Mouse (Mus musculus): Measurements from ENCODE around the gene Srsf2.

Srsf2 gene

DNA sequence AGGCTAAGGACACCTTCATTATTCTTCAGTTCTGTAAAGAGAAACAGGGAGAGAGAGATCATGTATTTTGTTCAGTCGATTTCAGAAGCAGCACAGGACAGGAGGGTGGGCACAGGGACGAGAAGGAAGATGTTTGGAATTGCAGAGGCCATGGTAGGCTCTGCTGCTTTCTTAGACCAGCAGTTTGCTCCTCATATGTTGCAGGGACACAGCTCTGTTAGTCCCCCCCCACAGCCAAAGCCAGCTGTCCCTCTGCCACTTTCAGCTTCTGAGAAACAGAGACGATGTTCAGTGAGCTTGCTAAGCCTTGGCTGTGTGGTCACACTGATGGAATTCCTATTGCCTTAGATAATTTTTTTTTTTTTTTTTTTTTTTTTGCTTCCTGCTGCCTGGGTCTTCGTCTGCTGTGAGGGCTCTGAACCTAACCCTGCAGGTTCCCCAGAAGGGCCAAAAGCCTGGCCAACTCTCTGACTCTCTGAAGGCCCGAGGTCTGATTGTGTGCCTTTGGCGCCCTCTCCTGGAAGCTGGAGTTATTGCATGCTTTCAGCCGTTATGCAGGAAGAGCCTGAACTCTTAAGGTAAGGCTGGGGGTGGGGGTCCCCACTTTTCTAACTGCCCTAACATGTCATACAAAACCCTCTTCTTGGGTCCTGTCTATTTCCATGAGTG lies 44.8 kb downstream of the Srsf2 start:
- DNase-seq (ENCODE audit: low spot score): no peak

DNA sequence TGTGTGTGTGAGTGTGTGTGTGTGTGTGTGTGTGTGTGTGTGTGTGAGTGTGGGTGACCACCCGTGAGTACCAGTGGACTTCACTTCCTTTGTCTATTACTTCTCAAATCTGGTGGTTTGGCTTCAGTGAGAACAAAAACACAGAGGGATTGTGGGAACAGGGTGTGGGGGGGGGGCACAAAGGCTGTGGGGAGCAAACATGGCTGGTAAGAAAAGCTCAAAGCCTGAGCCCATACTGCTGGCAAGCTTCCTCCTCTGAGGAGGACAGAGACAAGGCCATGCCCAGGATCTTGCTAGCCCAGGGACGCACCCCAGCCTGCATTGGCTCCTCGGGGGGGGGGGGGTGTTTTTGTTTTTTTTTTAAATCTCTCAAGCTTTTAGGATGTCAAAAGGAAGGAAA lies 45.4 kb downstream of the Srsf2 start:
- DNase-seq (ENCODE audit: low spot score): no peak

DNA sequence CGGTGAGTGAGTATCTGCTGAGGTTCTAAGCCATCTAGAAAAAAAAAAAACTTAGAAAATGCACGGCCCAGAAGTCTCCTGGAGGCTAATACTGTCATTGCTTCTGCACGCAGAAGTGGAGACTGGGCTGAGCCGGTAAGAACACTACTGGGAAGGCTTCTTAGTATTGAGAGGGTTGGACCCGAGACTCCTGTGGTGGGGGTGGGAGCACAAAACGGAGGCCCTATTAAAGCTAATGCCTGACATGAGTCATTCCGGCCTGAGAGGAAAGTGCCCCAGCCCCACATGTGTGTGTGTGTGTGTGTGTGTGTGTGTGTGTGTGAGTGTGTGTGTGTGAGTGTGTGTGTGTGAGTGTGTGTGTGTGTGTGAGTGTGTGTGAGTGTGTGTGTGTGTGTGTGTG lies 45.8 kb downstream of the Srsf2 start:
- DNase-seq (ENCODE audit: low spot score): no peak

GRCm38 (mm10) chr11:116806136-116807071 lies 46.5 kb downstream of the Srsf2 start:
- no peak for DNase-seq (ENCODE audit: low spot score)

GRCm38 (mm10) chr11:116802709-116803108 lies 50.2 kb downstream of the Srsf2 start:
- no peak for DNase-seq (ENCODE audit: low spot score)

DNA sequence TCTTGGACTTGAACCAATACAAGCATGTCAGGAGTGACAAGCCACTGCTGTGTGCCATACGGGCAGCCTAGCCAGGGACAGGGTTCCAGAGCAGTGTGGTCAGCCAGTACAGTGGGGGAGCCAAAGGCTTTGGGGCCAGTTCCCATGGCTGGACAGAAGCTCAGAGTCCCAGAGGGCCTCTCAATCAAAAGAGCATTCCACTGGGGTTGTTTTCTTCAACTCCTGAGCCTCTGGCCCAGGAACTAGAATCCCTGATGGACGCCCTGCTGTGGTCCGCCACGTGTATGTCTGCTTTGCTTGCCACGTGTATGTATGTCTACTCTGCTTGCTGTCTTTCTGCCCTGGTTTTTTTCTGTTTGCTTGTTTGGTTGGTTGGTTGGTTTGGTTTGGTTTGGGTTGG lies 51.8 kb downstream of the Srsf2 start:
- DNase-seq (ENCODE audit: low spot score): no peak

Data from urinary bladder, postnatal 10 days (tissue).